Mouse (Mus musculus): Measurements from ENCODE around the gene Zkscan3.

- TF ChIP-seq GATA1 (IDR thresholded peaks at IDR 0.05; ENCODE audit: low read length) = no peak
- no peak for TF ChIP-seq TAL1 (IDR thresholded peaks at IDR 0.05; ENCODE audit: low read length)
Measured at GRCm38 (mm10) chr13:21363719-21364118, 38.8 kb downstream of the Zkscan3 start.
